Comparison of ENCODE assay signal across 17 mouse cellular contexts in genomic region chr11:94475722-94476121, GRCm38 (mm10). TPM values are rescaled to one million over a fixed set of nuclear protein-coding genes. Genes with fewer than 3 reads are reported as not detected.
A peak's percentile ranks its signal among the peaks of the same experiment; 100 is the strongest.
DNase-seq lines count a peak whose midpoint lies in the region; ATAC-seq and TF ChIP-seq lines count a peak whose summit lies in the region.
"Had no signal": no experiment of that assay in that cellular context is flagged by ENCODE, and none has a peak within 500 bp of the region (broad histone marks: within the 10 kb centered on the region; RNA-seq: fewer than 3 reads in every experiment).

No protein-coding gene starts in this region.

- peak overlapping the region; percentile 30 for H3K4me2 ChIP-seq in forebrain, postnatal 0 days (ENCODE audit: low read depth)
- H3K4me2 ChIP-seq in midbrain, embryonic 14.5 days (ENCODE audit: low read length): 0 out of 2 replicates have a peak overlapping the region, but pooled peaks have one; percentile 23
- H3K4me2 ChIP-seq: heart, embryonic 13.5 days; hindbrain, embryonic 15.5 days had no signal

- no peak for DNase-seq in forebrain, postnatal 0 days
- no peak for DNase-seq in forebrain, embryonic 10.5 days (ENCODE audit: extremely low spot score, low spot score)
- DNase-seq in left cerebral cortex, postnatal 4 days: peak; percentile 43
- DNase-seq in left cerebral cortex, adult 8-10 months (ENCODE audit: low spot score in 2 of 2): no peak
- peak; percentile 63 for DNase-seq in brain, embryonic 14.5 days (ENCODE audit: low read depth)
- DNase-seq in midbrain, embryonic 14.5 days: peak; percentile 37
- DNase-seq in gastrocnemius, adult 8-10 months (ENCODE audit: low spot score in 2 of 2): no peak
- DNase-seq: cerebellum, adult 18-20 months; gastrocnemius, postnatal 25 days; lung, adult 18-20 months; right cerebral cortex, postnatal 4 days; thymus, adult 18-20 months had no signal

- no peak for ATAC-seq in forebrain, postnatal 0 days
- ATAC-seq in midbrain, embryonic 14.5 days (ENCODE audit: low FRiP score, low TSS enrichment): no peak
- ATAC-seq: activated CD4-positive, CD25-positive, alpha-beta regulatory T cell, adult 4 months; CD4-positive, CD25-positive, alpha-beta regulatory T cell, adult 4 months had no signal

- peaks cover 6% of the 10 kb centered on the region for H3K27me3 ChIP-seq in forebrain, postnatal 0 days (ENCODE audit: insufficient read depth, low read length)
- peaks cover 95% of the 10 kb centered on the region for H3K27me3 ChIP-seq in forebrain, embryonic 10.5 days (ENCODE audit: poor library complexity, severe bottlenecking)
- peaks cover 21% of the 10 kb centered on the region; the same call in 1 of the 2 replicates for H3K27me3 ChIP-seq in midbrain, embryonic 14.5 days (ENCODE audit: control insufficient read depth, insufficient read depth, low read length)
- H3K27me3 ChIP-seq: hindbrain, embryonic 15.5 days had no signal

- H3K36me3 ChIP-seq in forebrain, postnatal 0 days (ENCODE audit: insufficient read depth): no peaks in the 10 kb centered on the region
- H3K36me3 ChIP-seq in forebrain, embryonic 10.5 days (replicated peaks): no peaks in the 10 kb centered on the region
- H3K36me3 ChIP-seq in midbrain, embryonic 14.5 days (ENCODE audit: control insufficient read depth, insufficient read depth, low read length): no peaks in the 10 kb centered on the region
- H3K36me3 ChIP-seq: heart, embryonic 13.5 days; hindbrain, embryonic 15.5 days; limb, embryonic 13.5 days had no signal

- H3K9ac ChIP-seq in forebrain, postnatal 0 days: no peak overlapping the region
- no peak overlapping the region for H3K9ac ChIP-seq in midbrain, embryonic 14.5 days (replicated peaks; ENCODE audit: low read length)
- H3K9ac ChIP-seq: heart, embryonic 13.5 days; hindbrain, embryonic 15.5 days; limb, embryonic 13.5 days had no signal

- H3K4me1 ChIP-seq in forebrain, postnatal 0 days (ENCODE audit: insufficient read depth): peaks cover 13% of the 10 kb centered on the region
- H3K4me1 ChIP-seq in forebrain, embryonic 10.5 days: peaks cover 62% of the 10 kb centered on the region
- peaks cover 32% of the 10 kb centered on the region for H3K4me1 ChIP-seq in midbrain, embryonic 14.5 days (ENCODE audit: control insufficient read depth, insufficient read depth, low read length)

- TF ChIP-seq CTCF in forebrain, postnatal 0 days (IDR thresholded peaks at IDR 0.05; ENCODE audit: low read depth): no peak
- TF ChIP-seq CTCF in brain, embryonic 14.5 days (IDR thresholded peaks at IDR 0.05; ENCODE audit: borderline replicate concordance, extremely low read depth, insufficient read depth, insufficient read length): no peak

- WGBS in forebrain, postnatal 0 days: 9% methylated on average over 11 of the region's 11 CpGs
- WGBS in forebrain, embryonic 10.5 days: 17% methylated on average over 11 of the region's 11 CpGs
- whole genome bisulfite sequencing in midbrain, embryonic 14.5 days: 10% methylated on average over 11 of the region's 11 CpGs

- H3K9me3 ChIP-seq in forebrain, postnatal 0 days (ENCODE audit: low read length): no peaks in the 10 kb centered on the region
- H3K9me3 ChIP-seq in forebrain, embryonic 10.5 days: no peaks in the 10 kb centered on the region
- no peaks in the 10 kb centered on the region for H3K9me3 ChIP-seq in midbrain, embryonic 14.5 days (ENCODE audit: control insufficient read depth, low read length)
- H3K9me3 ChIP-seq: heart, embryonic 13.5 days; hindbrain, embryonic 15.5 days; limb, embryonic 13.5 days had no signal

- H3K4me3 ChIP-seq in forebrain, postnatal 0 days (ENCODE audit: low read depth, low read length): no peak overlapping the region
- no peak overlapping the region for H3K4me3 ChIP-seq in forebrain, embryonic 10.5 days
- no peak overlapping the region for H3K4me3 ChIP-seq in midbrain, embryonic 14.5 days (replicated peaks; ENCODE audit: low read depth, low read length)
- H3K4me3 ChIP-seq: heart, embryonic 13.5 days; hindbrain, embryonic 15.5 days; limb, embryonic 13.5 days had no signal

- no peak for TF ChIP-seq POLR2A in brain, embryonic 14.5 days (IDR thresholded peaks at IDR 0.05; ENCODE audit: borderline replicate concordance, extremely low read depth, insufficient read depth, insufficient read length, poor library complexity, severe bottlenecking)

- intact Hi-C loops in left cerebral cortex, postnatal 4 days (cut with DNase I): no loop called here

- H3K27ac ChIP-seq in forebrain, postnatal 0 days (ENCODE audit: low read depth, low read length): no peak overlapping the region
- H3K27ac ChIP-seq in forebrain, embryonic 10.5 days: no peak overlapping the region
- H3K27ac ChIP-seq in midbrain, embryonic 14.5 days (replicated peaks; ENCODE audit: low read depth, low read length): no peak overlapping the region
- H3K27ac ChIP-seq: heart, embryonic 13.5 days; hindbrain, embryonic 15.5 days had no signal

RNA-seq across cellular contexts. Expression of gene Cacna1g, which starts 1.7 kb away (rescaled TPM):
- total RNA-seq in forebrain, postnatal 0 days (2014; rRNA removed): 47.1 and 62.9 TPM in 2 replicates
- 5.3 and 5.8 TPM in 2 replicates for polyA plus RNA-seq in forebrain, postnatal 0 days (2015; fragmentation: Nextera tagmentation; extraction: Ambion mirVana)
- polyA plus RNA-seq in forebrain, embryonic 10.5 days (2016; fragmentation: Nextera tagmentation; extraction: Ambion mirVana): 7.0 and 8.3 TPM in 2 replicates
- total RNA-seq in left cerebral cortex, postnatal 4 days (2021): 100 to 1,000 TPM; 180 to 184 TPM
- total RNA-seq in left cerebral cortex, adult 8-10 months (2022): 10 to 100 TPM; 58.2 to 71.7 (median 64.6) TPM
- 208 and 232 TPM in 2 replicates for polyA plus RNA-seq in brain, embryonic 14.5 days (2012; rRNA removed)
- polyA plus RNA-seq in midbrain, embryonic 14.5 days (2014; fragmentation: Nextera tagmentation; extraction: Ambion mirVana): 20.1 and 22.7 TPM in 2 replicates
- 1 to 10 TPM in 2 of 4 experiments, under 1 TPM in 2; 0.63 to 1.3 (median 0.86) TPM for total RNA-seq in gastrocnemius, adult 8-10 months (2022)
- polyA plus RNA-seq: activated CD4-positive, CD25-positive, alpha-beta regulatory T cell, adult 4 months; CD4-positive, CD25-positive, alpha-beta regulatory T cell, adult 4 months had no signal

RNA-seq across cellular contexts. Expression of gene Spata20, which starts 10.3 kb away (rescaled TPM):
- 0.92 and 3.1 TPM in 2 replicates for total RNA-seq in forebrain, postnatal 0 days (2014; rRNA removed)
- 0.99 and 2.3 TPM in 2 replicates for polyA plus RNA-seq in forebrain, postnatal 0 days (2015; fragmentation: Nextera tagmentation; extraction: Ambion mirVana)
- polyA plus RNA-seq in forebrain, embryonic 10.5 days (2016; fragmentation: Nextera tagmentation; extraction: Ambion mirVana): not detected in 2 replicates
- 1 to 10 TPM; 2.0 to 2.4 TPM for total RNA-seq in left cerebral cortex, postnatal 4 days (2021)
- 1 to 10 TPM in 1 of 4 experiments, under 1 TPM in 1, not detected in 2; 0.35 to 1.4 TPM for total RNA-seq in left cerebral cortex, adult 8-10 months (2022)
- polyA plus RNA-seq in brain, embryonic 14.5 days (2012; rRNA removed): 0.45 and 0.66 TPM in 2 replicates
- 0.42 and 0.54 TPM in 2 replicates for polyA plus RNA-seq in midbrain, embryonic 14.5 days (2014; fragmentation: Nextera tagmentation; extraction: Ambion mirVana)
- not detected for total RNA-seq in gastrocnemius, adult 8-10 months (2022)
- total RNA-seq: gastrocnemius, postnatal 25 days had no signal
- polyA plus RNA-seq: activated CD4-positive, CD25-positive, alpha-beta regulatory T cell, adult 4 months; CD4-positive, CD25-positive, alpha-beta regulatory T cell, adult 4 months had no signal

RNA-seq across cellular contexts. Expression of gene Epn3, which starts 24.1 kb away (rescaled TPM):
- 2.0 and 2.5 TPM in 2 replicates for total RNA-seq in forebrain, postnatal 0 days (2014; rRNA removed)
- polyA plus RNA-seq in forebrain, postnatal 0 days (2015; fragmentation: Nextera tagmentation; extraction: Ambion mirVana): 0.96 and 1.4 TPM in 2 replicates
- polyA plus RNA-seq in forebrain, embryonic 10.5 days (2016; fragmentation: Nextera tagmentation; extraction: Ambion mirVana): 1.6 and 2.0 TPM in 2 replicates
- 1 to 10 TPM; 1.3 to 1.5 TPM for total RNA-seq in left cerebral cortex, postnatal 4 days (2021)
- 1 to 10 TPM; 1.1 to 3.7 (median 2.6) TPM for total RNA-seq in left cerebral cortex, adult 8-10 months (2022)
- 0.50 and 1.5 TPM in 2 replicates for polyA plus RNA-seq in brain, embryonic 14.5 days (2012; rRNA removed)
- polyA plus RNA-seq in midbrain, embryonic 14.5 days (2014; fragmentation: Nextera tagmentation; extraction: Ambion mirVana): 0.23 and 0.43 TPM in 2 replicates
- under 1 TPM in 1 of 4 experiments, not detected in 3; 0.11 TPM for total RNA-seq in gastrocnemius, adult 8-10 months (2022)
- polyA plus RNA-seq: activated CD4-positive, CD25-positive, alpha-beta regulatory T cell, adult 4 months; CD4-positive, CD25-positive, alpha-beta regulatory T cell, adult 4 months had no signal

RNA-seq across cellular contexts. Expression of gene Mycbpap, which starts 45.8 kb away (rescaled TPM):
- 0.77 and 2.1 TPM in 2 replicates for total RNA-seq in forebrain, postnatal 0 days (2014; rRNA removed)
- polyA plus RNA-seq in forebrain, postnatal 0 days (2015; fragmentation: Nextera tagmentation; extraction: Ambion mirVana): 1.5 and 1.7 TPM in 2 replicates
- 3.4 and 4.5 TPM in 2 replicates for polyA plus RNA-seq in forebrain, embryonic 10.5 days (2016; fragmentation: Nextera tagmentation; extraction: Ambion mirVana)
- total RNA-seq in left cerebral cortex, postnatal 4 days (2021): 1 to 10 TPM in 1 of 2 experiments, under 1 TPM in 1; 0.82 to 2.2 TPM
- 1 to 10 TPM; 3.6 to 7.2 (median 5.6) TPM for total RNA-seq in left cerebral cortex, adult 8-10 months (2022)
- 2.5 and 3.0 TPM in 2 replicates for polyA plus RNA-seq in brain, embryonic 14.5 days (2012; rRNA removed)
- polyA plus RNA-seq in midbrain, embryonic 14.5 days (2014; fragmentation: Nextera tagmentation; extraction: Ambion mirVana): 2.1 and 3.3 TPM in 2 replicates
- not detected for total RNA-seq in gastrocnemius, adult 8-10 months (2022)
- total RNA-seq: gastrocnemius, postnatal 25 days had no signal
- polyA plus RNA-seq: activated CD4-positive, CD25-positive, alpha-beta regulatory T cell, adult 4 months; CD4-positive, CD25-positive, alpha-beta regulatory T cell, adult 4 months had no signal

Comparison
In these comparisons a context has a peak if more than half of its experiments do, and no peak if none do; other contexts are left out.
1. DNase-seq: peak in left cerebral cortex, postnatal 4 days (single experiment), brain, embryonic 14.5 days (single experiment) and midbrain, embryonic 14.5 days (single experiment); none in forebrain, postnatal 0 days (single experiment), forebrain, embryonic 10.5 days (single experiment), left cerebral cortex, adult 8-10 months (0 of 2) and gastrocnemius, adult 8-10 months (0 of 2).
2. RNA of gene Cacna1g, which starts 1.7 kb away (total RNA-seq): 180 to 184 TPM in left cerebral cortex, postnatal 4 days, 58.2 to 71.7 TPM in left cerebral cortex, adult 8-10 months and 47.1 to 62.9 TPM in forebrain, postnatal 0 days; 0.63 to 1.3 TPM in gastrocnemius, adult 8-10 months; every median in the first group is over 10 times any median in the second.